Mouse (Mus musculus) stomach, embryonic 14.5 days (tissue): ENCODE measurements around the gene Mag. TPM values are rescaled to one million over a fixed set of nuclear protein-coding genes. Genes with fewer than 3 reads are reported as not detected.
"Not testable (repeated sequence)": the region's sequence is repeated elsewhere in the genome, so short reads cannot be mapped to it uniquely, and the experiment has no call there.

Experiments used
- ATAC-seq: fragments of 200-750 bp; cut with Nextera tagmentation; 2 replicates; pipeline ENCODE4 v1.8.0; 2017; ENCODE audit warnings: low read depth, moderate TSS enrichment; ENCODE audit not compliant: insufficient number of reproducible peaks, insufficient read depth, low FRiP score
- H3K27ac ChIP-seq: fragments of 300-500 bp; sonication (generic); 2 replicates; pipeline ENCODE4 v1.5.1; 2014; ENCODE audit warnings: mild to moderate bottlenecking, low read length, moderate library complexity, mixed read lengths
- H3K27me3 ChIP-seq: fragments of 300-500 bp; sonication (generic); 2 replicates; pipeline ENCODE4 v1.6.1; 2014; ENCODE audit warnings: low read length, control low read depth, mixed read lengths; ENCODE audit not compliant: control insufficient read depth, insufficient read depth
- H3K36me3 ChIP-seq: fragments of 300-500 bp; sonication (generic); 2 replicates; pipeline ENCODE4 v1.6.1; 2014; ENCODE audit warnings: mild to moderate bottlenecking, control low read depth, low read length, moderate library complexity, mixed read lengths; ENCODE audit not compliant: control insufficient read depth, insufficient read depth
- H3K4me1 ChIP-seq: fragments of 300-500 bp; sonication (generic); 2 replicates; pipeline ENCODE4 v1.6.1; 2014; ENCODE audit warnings: low read length, control low read depth, mixed read lengths; ENCODE audit not compliant: control insufficient read depth, insufficient read depth
- H3K4me2 ChIP-seq: fragments of 300-500 bp; sonication (generic); replicated peaks from 2 replicates; pipeline ENCODE4 v1.6.1; 2014; ENCODE audit warnings: low read depth, low read length, control low read depth
- H3K4me3 ChIP-seq: fragments of 300-500 bp; sonication (generic); 2 replicates; pipeline ENCODE4 v1.5.1; 2014; ENCODE audit warnings: low read depth, low read length, control low read depth
- H3K9ac ChIP-seq: fragments of 300-500 bp; sonication (generic); replicated peaks from 2 replicates; pipeline ENCODE4 v1.6.1; 2014; ENCODE audit warnings: low read depth, mild to moderate bottlenecking, control low read depth, low read length, moderate library complexity, mixed read lengths
- H3K9me3 ChIP-seq: fragments of 300-500 bp; sonication (generic); 2 replicates; pipeline ENCODE4 v1.6.1; 2016; ENCODE audit warnings: low read depth, low read length, control low read depth; ENCODE audit not compliant: control insufficient read depth
- WGBS: fragments of 180-500 bp; shearing (Covaris S2); extraction: QIAGEN DNeasy Blood & Tissue Kit; methylation state at CpG from one replicate; pipeline ENCODE4 v1.1.7; 2014; 5-methylcytosine and 5-hydroxymethylcytosine counted together
- polyA plus RNA-seq: library from polyadenylated mRNA; unstranded; fragments of >200 nt; fragmentation: Nextera tagmentation; extraction: Ambion mirVana; gene quantifications from 2 replicates; pipeline ENCODE4 v1.2.1, GENCODE M21; 2014

Mag gene
- polyA plus RNA-seq, 1 experiment from 2014 or later: 0.10 TPM

GRCm38 (mm10) chr7:30922490-30922889, 7.8 kb upstream of the Mag start:
- WGBS: 66% methylated on average over 2 of the region's 3 CpGs
- H3K4me1 ChIP-seq, H3K4me2 ChIP-seq, H3K27me3 ChIP-seq, H3K4me3 ChIP-seq, H3K27ac ChIP-seq, H3K9me3 ChIP-seq, ATAC-seq, H3K36me3 ChIP-seq, H3K9ac ChIP-seq: not testable (repeated sequence)

GRCm38 (mm10) chr7:30920217-30920616, 5.5 kb upstream of the Mag start:
- no peaks in the 10 kb centered on the region for H3K9me3 ChIP-seq
- no peaks in the 10 kb centered on the region for H3K4me1 ChIP-seq
- no peak overlapping the region for H3K27ac ChIP-seq
- no peaks in the 10 kb centered on the region for H3K36me3 ChIP-seq
- H3K4me3 ChIP-seq: no peak overlapping the region
- H3K4me2 ChIP-seq: no peak overlapping the region
- H3K9ac ChIP-seq: no peak overlapping the region
- no peaks in the 10 kb centered on the region for H3K27me3 ChIP-seq
- WGBS: 49% methylated on average over 3 of the region's 3 CpGs
- no peak; the same call in 1 of the 2 replicates for ATAC-seq

DNA sequence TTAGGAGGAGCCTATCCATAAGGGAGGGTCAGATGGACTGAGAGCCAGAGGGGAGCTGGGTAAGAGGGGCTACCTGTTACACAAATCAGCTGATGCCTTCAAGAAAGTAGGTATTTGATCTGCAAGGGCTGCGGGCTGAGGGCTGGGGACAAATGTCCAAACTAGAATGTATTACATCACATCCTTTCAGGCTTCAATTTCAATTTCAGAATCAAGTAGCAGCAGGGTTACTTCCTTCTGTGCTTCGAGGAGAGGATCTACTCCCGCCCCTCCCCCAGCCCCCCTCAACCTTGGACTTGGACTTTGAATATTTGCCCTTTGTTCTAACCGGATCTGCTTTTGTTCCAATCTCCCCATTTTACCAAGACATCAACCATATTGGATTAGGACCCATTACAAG, 2.5 kb upstream of the Mag start:
- no peak overlapping the region for H3K9ac ChIP-seq
- H3K4me1 ChIP-seq: no peaks in the 10 kb centered on the region
- H3K27ac ChIP-seq: no peak overlapping the region
- H3K4me2 ChIP-seq: no peak overlapping the region
- no peaks in the 10 kb centered on the region for H3K27me3 ChIP-seq
- no peak for ATAC-seq
- H3K9me3 ChIP-seq: no peaks in the 10 kb centered on the region
- no peaks in the 10 kb centered on the region for H3K36me3 ChIP-seq
- no peak overlapping the region for H3K4me3 ChIP-seq
- WGBS: 47% methylated on average over 4 of the region's 4 CpGs

DNA sequence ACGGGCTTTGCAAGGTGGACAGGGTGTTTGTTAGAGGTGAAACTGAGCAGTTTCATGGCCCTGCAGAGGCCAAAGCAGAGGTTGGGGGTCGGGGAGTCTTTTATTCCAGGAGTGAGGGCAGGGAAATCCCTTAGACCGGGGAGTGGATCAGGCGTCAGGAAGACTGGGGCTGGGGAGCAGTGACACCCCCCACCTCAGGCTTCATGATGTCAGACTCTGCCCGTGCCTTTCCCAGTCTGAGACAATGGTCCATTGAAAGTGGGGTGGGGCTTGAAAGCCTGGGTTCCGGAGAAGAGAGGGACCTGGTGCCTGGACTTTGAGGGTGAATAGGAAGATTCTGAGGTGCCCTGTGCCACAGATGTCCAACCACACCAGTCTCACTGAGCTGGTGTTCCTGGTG, 2.0 kb upstream of the Mag start:
- WGBS: 34% methylated on average over 6 of the region's 6 CpGs
- Histone ChIP-seq H3K4me1 (no peaks in the 10 kb centered on the region), H3K27me3 (no peaks in the 10 kb centered on the region), H3K36me3 (no peaks in the 10 kb centered on the region), H3K4me2 (no peak overlapping the region), H3K9ac (no peak overlapping the region), H3K27ac (no peak overlapping the region), H3K4me3 (no peak overlapping the region), H3K9me3 (no peaks in the 10 kb centered on the region)
- ATAC-seq: no peak; the same call in 1 of the 2 replicates

GRCm38 (mm10) chr7:30909773-30910172, 4.9 kb downstream of the Mag start:
- Histone ChIP-seq H3K36me3 (no peaks in the 10 kb centered on the region), H3K9ac (no peak overlapping the region), H3K9me3 (no peaks in the 10 kb centered on the region), H3K27ac (no peak overlapping the region), H3K4me3 (no peak overlapping the region), H3K4me1 (no peaks in the 10 kb centered on the region), H3K4me2 (no peak overlapping the region), H3K27me3 (no peaks in the 10 kb centered on the region)
- 73% methylated on average over 6 of the region's 6 CpGs for WGBS
- no peak for ATAC-seq

GRCm38 (mm10) chr7:30908992-30909431, 5.7 kb downstream of the Mag start:
- H3K9me3 ChIP-seq: no peaks in the 10 kb centered on the region
- no peaks in the 10 kb centered on the region for H3K4me1 ChIP-seq
- no peaks in the 10 kb centered on the region for H3K27me3 ChIP-seq
- 19% methylated on average over 17 of the region's 17 CpGs for WGBS
- no peak overlapping the region for H3K27ac ChIP-seq
- peak overlapping the region; percentile 16; the same call in 1 of the 2 replicates for H3K4me3 ChIP-seq
- ATAC-seq: peak; percentile 12; the same call in 1 of the 2 replicates
- H3K4me2 ChIP-seq: peak overlapping the region; percentile 42
- no peak overlapping the region for H3K9ac ChIP-seq
- H3K36me3 ChIP-seq: no peaks in the 10 kb centered on the region

DNA sequence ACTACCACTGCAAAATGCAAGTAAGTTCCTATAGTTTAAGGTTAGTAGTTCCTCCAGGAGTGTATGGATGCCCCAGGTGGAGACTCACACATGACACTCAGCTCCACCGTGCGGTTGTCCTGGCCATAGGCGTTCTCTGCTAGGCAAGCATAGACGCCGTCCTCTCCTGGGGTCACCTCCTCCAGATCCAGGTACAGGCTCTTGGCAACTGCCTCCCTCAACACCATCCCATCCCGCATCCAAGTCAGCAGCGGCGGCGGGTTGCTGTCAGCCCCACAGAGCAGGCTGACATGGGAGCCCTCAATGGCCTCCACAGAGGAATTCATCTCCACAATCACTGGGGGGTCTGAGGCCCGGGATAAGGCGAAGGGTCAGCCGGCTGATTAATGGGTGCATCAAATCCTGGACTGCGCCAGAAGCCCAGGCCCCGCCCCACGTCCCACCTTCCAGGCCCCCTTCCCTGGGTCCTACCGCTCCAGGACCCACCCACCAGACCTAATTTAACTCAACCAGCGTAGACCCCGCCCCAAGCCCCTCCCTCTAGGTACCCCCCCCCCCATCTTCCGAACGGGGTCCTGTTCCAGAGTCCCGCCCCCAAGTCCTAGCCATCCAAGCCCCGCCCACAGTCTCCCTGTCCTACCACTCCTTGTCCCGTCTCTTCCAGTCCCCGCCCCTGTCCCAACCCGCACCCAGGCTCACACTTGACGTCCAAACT, 6.2 kb downstream of the Mag start:
- Histone ChIP-seq H3K4me1 (no peaks in the 10 kb centered on the region), H3K27ac (no peak overlapping the region), H3K4me3 (peak overlapping the region; percentile 16), H3K4me2 (peak overlapping the region; percentile 42), H3K27me3 (no peaks in the 10 kb centered on the region), H3K9ac (no peak overlapping the region), H3K36me3 (no peaks in the 10 kb centered on the region), H3K9me3 (no peaks in the 10 kb centered on the region)
- 4% methylated on average over 25 of the region's 26 CpGs for WGBS
- peak; percentile 71; the same call in 1 of the 2 replicates for ATAC-seq

- no peaks in the 10 kb centered on the region for H3K27me3 ChIP-seq
- no peak for ATAC-seq
- H3K4me2 ChIP-seq: no peak overlapping the region
- no peaks in the 10 kb centered on the region for H3K36me3 ChIP-seq
- no peaks in the 10 kb centered on the region for H3K9me3 ChIP-seq
- WGBS: 49% methylated on average over 4 of the region's 4 CpGs
- H3K4me3 ChIP-seq: no peak overlapping the region
- no peak overlapping the region for H3K27ac ChIP-seq
- 0 out of 2 replicates have a peak, but pooled peaks cover 3% of the 10 kb centered on the region for H3K4me1 ChIP-seq
- H3K9ac ChIP-seq: no peak overlapping the region
These were observed 10.6 kb downstream of the Mag start for GRCm38 (mm10) chr7:30904042-30904441.

- H3K27me3 ChIP-seq: no peaks in the 10 kb centered on the region
- H3K9me3 ChIP-seq: no peaks in the 10 kb centered on the region
- no peak for ATAC-seq
- H3K4me3 ChIP-seq: no peak overlapping the region
- no peak overlapping the region for H3K27ac ChIP-seq
- 80% methylated on average over 3 of the region's 3 CpGs for WGBS
- no peak overlapping the region for H3K4me2 ChIP-seq
- 0 out of 2 replicates have a peak, but pooled peaks cover 3% of the 10 kb centered on the region for H3K4me1 ChIP-seq
- no peaks in the 10 kb centered on the region for H3K36me3 ChIP-seq
- H3K9ac ChIP-seq: no peak overlapping the region
These were observed 19.5 kb downstream of the Mag start for GRCm38 (mm10) chr7:30895217-30895616.
